Mouse (Mus musculus): Measurements from ENCODE around the gene Prm2. TPM values are rescaled to one million over a fixed set of nuclear protein-coding genes. Genes with fewer than 3 reads are reported as not detected.
"Not testable (repeated sequence)": the region's sequence is repeated elsewhere in the genome, so short reads cannot be mapped to it uniquely, and the experiment has no call there.

Gene Prm2
- polyA plus RNA-seq, 1 experiment: 0.83 TPM

DNA sequence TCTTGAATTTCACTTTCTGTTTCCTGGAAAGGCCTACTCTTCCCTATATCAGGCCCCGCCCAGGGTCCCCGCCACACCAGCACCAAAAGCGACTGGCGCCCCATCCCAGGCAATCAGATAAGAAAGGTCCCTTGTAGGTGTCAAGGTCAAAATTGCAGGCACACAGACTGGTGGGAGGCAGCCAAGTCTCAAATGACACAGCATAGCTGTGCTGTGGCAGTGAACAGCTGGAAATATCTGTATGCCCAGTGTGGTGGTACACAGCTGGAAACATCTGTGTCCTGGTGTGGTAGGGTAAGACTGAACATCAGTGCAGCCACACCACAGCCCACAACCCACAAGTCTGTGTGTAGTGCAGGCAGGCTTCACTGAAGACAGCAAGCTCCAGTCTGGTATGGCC is 18.9 kb upstream of the Prm2 start:
- 58% methylated on average over 4 of the region's 4 CpGs for WGBS
- H3K4me1 ChIP-seq (ENCODE audit: control insufficient read depth, insufficient read depth, low read length): 0 out of 2 replicates have a peak, but pooled peaks cover 2% of the 10 kb centered on the region
- TF ChIP-seq POLR2A (IDR thresholded peaks at IDR 0.05; ENCODE audit: borderline replicate concordance, extremely low read depth, low read depth, low read length) (no peak), CTCF (IDR thresholded peaks at IDR 0.05; ENCODE audit: insufficient read depth, low read length) (no peak)
- DNase-seq: no peak
- no peak overlapping the region for H3K4me3 ChIP-seq (replicated peaks; ENCODE audit: extremely low read depth, low read depth, low read length)

DNA sequence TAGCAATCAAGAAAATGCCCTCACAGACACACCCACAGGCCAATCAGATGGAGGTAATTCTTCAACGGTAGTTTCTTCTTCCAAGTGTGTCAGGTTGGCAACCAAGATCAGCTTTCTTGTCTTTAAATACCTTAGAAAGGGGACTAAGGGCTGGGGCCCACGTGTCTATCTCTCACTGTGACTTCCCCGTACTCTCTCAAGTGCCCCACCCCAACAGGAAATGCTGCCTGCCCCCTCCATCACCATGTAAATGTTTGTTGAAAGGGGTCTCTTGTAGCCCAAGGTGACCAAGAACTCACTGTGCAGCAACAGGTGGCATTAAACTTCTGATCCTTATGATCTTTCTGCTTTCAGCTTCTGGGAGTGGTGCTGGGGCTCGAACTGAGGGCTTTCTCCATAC is 17.8 kb upstream of the Prm2 start:
- no peak for DNase-seq
- H3K4me1 ChIP-seq (ENCODE audit: control insufficient read depth, insufficient read depth, low read length): 0 out of 2 replicates have a peak, but pooled peaks cover 2% of the 10 kb centered on the region
- 76% methylated on average over 4 of the region's 4 CpGs for WGBS
- H3K4me3 ChIP-seq (replicated peaks; ENCODE audit: extremely low read depth, low read depth, low read length): no peak overlapping the region
- TF ChIP-seq POLR2A (IDR thresholded peaks at IDR 0.05; ENCODE audit: borderline replicate concordance, extremely low read depth, low read depth, low read length) (no peak), CTCF (IDR thresholded peaks at IDR 0.05; ENCODE audit: insufficient read depth, low read length) (no peak)

GRCm38 (mm10) chr16:10812865-10813371 is 17.0 kb upstream of the Prm2 start, which contains the start of gene Gm11172:
TSS of gene Gm11172 (plus strand) at chr16:10812915.
- TF ChIP-seq POLR2A (IDR thresholded peaks at IDR 0.05; ENCODE audit: borderline replicate concordance, extremely low read depth, low read depth, low read length) (no peak), CTCF (IDR thresholded peaks at IDR 0.05; ENCODE audit: insufficient read depth, low read length) (no peak)
- Histone ChIP-seq H3K4me1 (ENCODE audit: control insufficient read depth, insufficient read depth, low read length) (0 out of 2 replicates have a peak, but pooled peaks cover 2% of the 10 kb centered on the region), H3K4me3 (replicated peaks; ENCODE audit: extremely low read depth, low read depth, low read length) (no peak within 1 kb of the TSS)
- DNase-seq: no peak
- WGBS: 80% methylated on average over 2 of the region's 2 CpGs

GRCm38 (mm10) chr16:10810376-10810775 is 14.4 kb upstream of the Prm2 start:
- 84% methylated on average over 1 of the region's 1 CpGs for WGBS
- Histone ChIP-seq H3K4me3 (replicated peaks; ENCODE audit: extremely low read depth, low read depth, low read length) (no peak overlapping the region), H3K4me1 (ENCODE audit: control insufficient read depth, insufficient read depth, low read length) (0 out of 2 replicates have a peak, but pooled peaks cover 2% of the 10 kb centered on the region)
- TF ChIP-seq CTCF (IDR thresholded peaks at IDR 0.05; ENCODE audit: insufficient read depth, low read length) (no peak), POLR2A (IDR thresholded peaks at IDR 0.05; ENCODE audit: borderline replicate concordance, extremely low read depth, low read depth, low read length) (no peak)
- no peak for DNase-seq

DNA sequence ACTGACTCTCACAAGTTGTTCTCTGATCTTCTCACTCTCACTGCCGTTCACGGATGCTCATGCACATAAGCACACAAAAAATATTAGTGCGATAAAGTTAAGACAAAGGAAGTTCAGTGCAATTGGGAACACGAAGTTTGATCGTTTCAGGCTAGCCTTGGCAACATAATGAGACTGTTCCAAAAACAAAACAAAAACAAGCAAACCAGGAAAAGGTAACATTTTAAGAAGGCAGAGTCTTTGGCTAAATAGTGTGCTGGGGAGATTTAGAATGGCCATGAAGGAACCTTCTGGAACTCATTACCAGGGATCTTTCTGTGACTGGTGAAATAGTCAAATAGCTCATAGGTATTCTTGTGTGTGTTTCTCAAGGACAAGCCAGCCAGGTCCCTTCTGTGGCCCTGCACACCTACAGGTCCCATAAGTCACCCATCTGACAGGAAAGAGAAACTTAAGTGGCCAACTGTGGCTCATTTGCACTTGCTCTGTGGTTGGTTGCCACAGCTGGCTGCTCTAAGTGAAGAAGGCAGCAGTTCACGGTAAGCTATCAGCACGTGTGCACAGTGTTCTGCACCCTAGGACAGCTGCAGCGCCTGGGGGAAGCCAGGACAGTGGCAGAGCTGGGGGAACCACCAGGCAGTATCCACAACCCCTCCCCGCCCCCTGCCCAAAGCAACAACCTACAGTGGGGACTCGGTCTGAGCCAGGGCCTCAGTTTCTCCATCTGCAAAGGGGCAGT is 10.0 kb upstream of the Prm2 start, which contains the start of gene Prm1:
Gene Prm1 (minus strand): TSS at position 51 of the 739 bp plus-strand sequence.
- WGBS: 82% methylated on average over 10 of the region's 10 CpGs
- Histone ChIP-seq H3K4me3 (replicated peaks; ENCODE audit: extremely low read depth, low read depth, low read length) (no peak within 1 kb of the TSS), H3K4me1 (ENCODE audit: control insufficient read depth, insufficient read depth, low read length) (no peaks in the 10 kb centered on the region)
- TF ChIP-seq CTCF (IDR thresholded peaks at IDR 0.05; ENCODE audit: insufficient read depth, low read length) (no peak), POLR2A (IDR thresholded peaks at IDR 0.05; ENCODE audit: borderline replicate concordance, extremely low read depth, low read depth, low read length) (no peak)
- no peak for DNase-seq

- not testable (repeated sequence) for H3K4me1 ChIP-seq (ENCODE audit: control insufficient read depth, insufficient read depth, low read length); H3K4me3 ChIP-seq (replicated peaks; ENCODE audit: extremely low read depth, low read depth, low read length); DNase-seq
- 65% methylated on average over 3 of the region's 3 CpGs for WGBS
Observed at GRCm38 (mm10) chr16:10802420-10802819, 6.5 kb upstream of the Prm2 start.

- no peak for DNase-seq
- TF ChIP-seq POLR2A (IDR thresholded peaks at IDR 0.05; ENCODE audit: borderline replicate concordance, extremely low read depth, low read depth, low read length): no peak
- no peak for TF ChIP-seq CTCF (IDR thresholded peaks at IDR 0.05; ENCODE audit: insufficient read depth, low read length)
- 77% methylated on average over 9 of the region's 9 CpGs for WGBS
- Histone ChIP-seq H3K4me1 (ENCODE audit: control insufficient read depth, insufficient read depth, low read length) (peaks cover 2% of the 10 kb centered on the region; the same call in 1 of the 2 replicates), H3K4me3 (replicated peaks; ENCODE audit: extremely low read depth, low read depth, low read length) (no peak within 1 kb of the TSS)
Observed at GRCm38 (mm10) chr16:10790702-10791101, 5.2 kb downstream of the Prm2 start, which contains the start of gene Prm3. TSS of gene Prm3 (minus strand) at chr16:10790914.

DNA sequence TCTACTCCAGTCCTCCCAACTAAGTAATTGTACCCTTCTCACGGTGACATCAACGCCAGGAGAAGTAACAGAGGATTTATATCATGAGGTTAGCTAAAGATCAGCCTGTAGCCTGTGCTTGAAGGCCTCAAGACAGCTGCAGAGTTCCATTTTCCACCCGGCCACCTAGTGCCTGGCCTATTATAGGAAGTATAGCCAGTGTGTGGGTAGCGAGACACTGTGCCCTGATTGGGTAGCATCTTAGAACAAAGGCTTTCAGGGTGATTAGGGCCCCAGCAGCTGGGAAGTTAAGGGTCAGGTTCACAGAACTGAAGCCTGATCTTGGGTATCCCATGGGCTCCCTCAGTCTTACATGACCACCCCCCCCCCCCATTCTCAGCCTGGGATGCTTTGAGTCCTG is 7.1 kb downstream of the Prm2 start:
- 80% methylated on average over 4 of the region's 4 CpGs for WGBS
- TF ChIP-seq CTCF (IDR thresholded peaks at IDR 0.05; ENCODE audit: insufficient read depth, low read length) (no peak), POLR2A (IDR thresholded peaks at IDR 0.05; ENCODE audit: borderline replicate concordance, extremely low read depth, low read depth, low read length) (no peak)
- peaks cover 2% of the 10 kb centered on the region; the same call in 1 of the 2 replicates for H3K4me1 ChIP-seq (ENCODE audit: control insufficient read depth, insufficient read depth, low read length)
- no peak overlapping the region for H3K4me3 ChIP-seq (replicated peaks; ENCODE audit: extremely low read depth, low read depth, low read length)
- DNase-seq: no peak

DNA sequence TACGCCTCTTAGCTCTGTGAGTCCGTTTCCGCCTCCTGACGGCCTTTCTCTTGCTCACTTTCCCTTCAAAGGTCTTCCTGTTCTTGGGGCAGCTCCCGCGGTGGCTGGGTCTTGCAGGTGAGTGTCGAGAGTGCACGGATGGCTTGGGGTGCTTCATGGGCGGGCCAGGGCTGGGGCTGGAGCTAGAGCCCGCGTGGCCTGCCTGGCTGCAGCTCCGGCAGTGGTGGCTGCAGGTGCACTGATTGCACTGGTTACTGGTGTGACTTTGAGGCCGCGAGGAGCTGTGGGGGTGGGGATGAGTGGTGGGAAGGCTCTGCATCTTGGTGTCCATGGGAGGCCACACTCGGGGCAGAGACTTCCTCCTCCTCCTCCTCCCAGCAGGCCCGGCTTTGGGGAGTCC is 7.7 kb downstream of the Prm2 start, which contains the start of gene Tnp2:
Gene Tnp2 (minus strand): TSS at position 390 of the 400 bp plus-strand sequence.
- Histone ChIP-seq H3K4me3 (replicated peaks; ENCODE audit: extremely low read depth, low read depth, low read length) (no peak within 1 kb of the TSS), H3K4me1 (ENCODE audit: control insufficient read depth, insufficient read depth, low read length) (peaks cover 2% of the 10 kb centered on the region; the same call in 1 of the 2 replicates)
- DNase-seq: no peak
- WGBS: 67% methylated on average over 16 of the region's 16 CpGs
- TF ChIP-seq CTCF (IDR thresholded peaks at IDR 0.05; ENCODE audit: insufficient read depth, low read length): no peak
- TF ChIP-seq POLR2A (IDR thresholded peaks at IDR 0.05; ENCODE audit: borderline replicate concordance, extremely low read depth, low read depth, low read length): no peak
